Mouse (Mus musculus): ENCODE data around the gene Sec11a.

DNA sequence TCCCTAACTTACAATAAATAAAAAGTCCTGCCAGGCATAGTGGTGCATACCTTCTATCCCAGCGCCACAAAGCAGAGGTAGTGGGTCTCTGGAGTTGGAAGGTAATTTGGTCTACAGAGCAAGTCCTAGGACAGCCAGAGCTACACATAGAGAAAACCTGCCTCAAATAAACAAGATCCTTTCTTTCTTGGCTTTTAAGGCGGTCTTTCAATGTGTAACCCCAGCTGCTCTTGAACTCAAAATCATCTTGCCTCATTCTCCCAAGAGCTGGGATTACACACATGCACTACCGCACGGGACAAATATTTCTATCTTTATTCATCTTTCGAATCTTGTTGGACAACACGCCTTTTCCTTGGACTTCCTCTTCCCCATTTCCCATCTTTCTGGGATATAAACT lies 44.5 kb upstream of the Sec11a start:
- no peak for TF ChIP-seq POLR2A (IDR thresholded peaks at IDR 0.05; ENCODE audit: insufficient read depth, low read depth, low read length)
- TF ChIP-seq EP300 (IDR thresholded peaks at IDR 0.05; ENCODE audit: insufficient read depth, low read depth, low read length) = no peak
- no peak for TF ChIP-seq CTCF (IDR thresholded peaks at IDR 0.05)

Data from heart, adult 2 months (tissue).